Mouse (Mus musculus): Measurements from ENCODE around the gene Epsti1. TPM values are rescaled to one million over a fixed set of nuclear protein-coding genes. Genes with fewer than 3 reads are reported as not detected.

Epsti1 gene
- 13.2 and 18.0 TPM in 2 replicates for polyA plus RNA-seq (2011; ENCODE audit: insufficient read depth, insufficient read length, low replicate concordance, missing spikeins)

DNA sequence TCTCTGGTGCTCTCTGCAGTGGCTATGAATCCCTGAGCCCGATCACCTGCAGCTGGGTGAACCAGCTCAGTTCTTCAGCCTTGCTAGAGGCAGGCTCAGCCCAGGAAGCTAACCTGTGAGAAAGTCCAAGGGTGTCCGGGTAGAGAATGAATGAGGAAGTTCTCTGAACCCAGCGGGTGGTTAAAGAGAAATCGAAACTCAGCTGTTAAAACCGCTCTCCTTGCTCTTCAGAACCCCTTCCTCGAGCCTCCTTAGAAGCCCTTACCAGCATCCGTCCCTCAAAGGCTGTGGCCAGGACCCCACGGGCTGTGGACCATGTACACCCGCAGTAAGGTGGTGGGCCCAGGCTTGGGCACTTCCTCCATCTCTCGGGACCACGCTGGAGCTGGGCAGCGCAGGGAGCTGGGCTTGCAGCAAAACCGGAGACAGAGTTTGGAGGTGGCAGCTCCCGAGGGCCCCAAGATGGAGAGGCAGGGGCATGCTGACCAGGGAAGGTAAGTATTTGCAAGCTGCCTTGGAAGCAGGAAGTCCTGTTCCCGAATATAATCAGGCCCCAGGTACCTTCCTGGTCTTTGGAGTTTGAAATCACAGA lies at the start of gene Epsti1:
Epsti1 (plus strand) TSS at position 69 of the 592 bp plus-strand sequence.
- TF ChIP-seq CTCF (IDR thresholded peaks at IDR 0.05; ENCODE audit: control insufficient read depth, insufficient read depth, low read length) (no peak), POLR2A (IDR thresholded peaks at IDR 0.05; ENCODE audit: borderline replicate concordance, control insufficient read depth, low read depth, low read length) (no peak)
- WGBS = 3% methylated on average over 15 of the region's 15 CpGs
- H3K4me1 ChIP-seq (ENCODE audit: control insufficient read depth, insufficient read depth, low read length) = peaks cover 3% of the 10 kb centered on the region
- H3K27ac ChIP-seq (ENCODE audit: control insufficient read depth, insufficient read depth, low read depth, low read length, poor library complexity) = peak within 1 kb of the TSS; percentile 94
- peak within 1 kb of the TSS; percentile 92 for H3K4me3 ChIP-seq (replicated peaks; ENCODE audit: control insufficient read depth, low read depth, low read length)

DNA sequence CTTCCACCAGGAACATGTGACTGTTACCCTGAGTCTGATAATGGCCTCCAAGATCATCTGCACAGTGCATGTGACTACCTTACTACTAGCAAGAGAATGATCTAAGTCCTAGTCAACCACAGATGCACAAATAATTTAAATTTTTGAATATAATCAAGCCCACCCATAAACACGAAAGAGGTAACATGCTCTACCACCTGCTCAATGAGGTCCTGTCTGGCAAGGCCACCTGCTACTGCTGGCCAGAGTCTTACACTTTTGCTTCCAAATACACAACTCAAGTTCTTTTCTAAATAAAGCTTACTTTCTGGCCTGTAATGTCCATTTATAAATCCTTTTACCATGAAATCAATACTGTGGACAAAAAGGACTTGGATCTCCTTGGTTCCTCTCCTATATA lies 44.1 kb upstream of the Epsti1 start:
- 83% methylated on average over 1 of the region's 1 CpGs for WGBS
- Histone ChIP-seq H3K27ac (ENCODE audit: control insufficient read depth, insufficient read depth, low read depth, low read length, poor library complexity) (no peak overlapping the region), H3K4me1 (ENCODE audit: control insufficient read depth, insufficient read depth, low read length) (no peaks in the 10 kb centered on the region; the same call in 1 of the 2 replicates), H3K4me3 (replicated peaks; ENCODE audit: control insufficient read depth, low read depth, low read length) (no peak overlapping the region)
- TF ChIP-seq POLR2A (IDR thresholded peaks at IDR 0.05; ENCODE audit: borderline replicate concordance, control insufficient read depth, low read depth, low read length) (no peak), CTCF (IDR thresholded peaks at IDR 0.05; ENCODE audit: control insufficient read depth, insufficient read depth, low read length) (no peak)

DNA sequence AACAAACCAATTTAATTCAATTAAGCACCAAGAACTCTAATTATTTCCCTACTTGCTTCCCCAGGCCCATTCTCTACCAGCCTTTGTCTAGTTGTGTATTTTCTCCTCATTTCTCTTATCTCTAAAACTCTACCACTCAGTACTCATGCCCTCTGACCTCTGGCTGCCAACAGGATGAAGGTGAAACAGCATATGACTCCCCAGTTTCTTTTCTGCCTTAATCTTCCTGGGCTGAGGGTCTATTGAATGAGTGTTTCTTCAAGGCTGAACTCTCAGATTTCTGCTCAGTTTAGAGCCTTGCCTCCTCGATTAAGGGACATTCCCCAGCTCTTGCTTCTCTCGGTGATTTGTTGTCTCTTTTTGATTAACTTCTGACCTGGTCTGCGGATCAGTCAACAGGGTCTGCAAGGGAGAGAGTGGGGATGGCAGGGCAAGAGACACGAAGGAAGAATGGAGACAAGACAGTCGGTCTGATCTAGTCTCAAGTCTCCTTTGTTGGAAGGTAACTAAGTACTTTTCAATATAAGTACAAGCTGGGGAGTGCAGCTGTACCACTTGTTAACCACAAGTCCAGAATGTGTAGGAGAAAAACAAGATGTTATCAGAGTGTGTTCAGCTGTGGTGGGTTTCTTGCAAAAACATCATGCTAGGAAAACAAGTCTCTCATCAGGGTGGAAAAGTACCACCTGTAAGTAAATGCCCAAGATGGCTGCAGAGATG lies 43.0 kb upstream of the Epsti1 start:
- TF ChIP-seq CTCF (IDR thresholded peaks at IDR 0.05; ENCODE audit: control insufficient read depth, insufficient read depth, low read length) (no peak), POLR2A (IDR thresholded peaks at IDR 0.05; ENCODE audit: borderline replicate concordance, control insufficient read depth, low read depth, low read length) (no peak)
- 61% methylated on average over 5 of the region's 5 CpGs for WGBS

DNA sequence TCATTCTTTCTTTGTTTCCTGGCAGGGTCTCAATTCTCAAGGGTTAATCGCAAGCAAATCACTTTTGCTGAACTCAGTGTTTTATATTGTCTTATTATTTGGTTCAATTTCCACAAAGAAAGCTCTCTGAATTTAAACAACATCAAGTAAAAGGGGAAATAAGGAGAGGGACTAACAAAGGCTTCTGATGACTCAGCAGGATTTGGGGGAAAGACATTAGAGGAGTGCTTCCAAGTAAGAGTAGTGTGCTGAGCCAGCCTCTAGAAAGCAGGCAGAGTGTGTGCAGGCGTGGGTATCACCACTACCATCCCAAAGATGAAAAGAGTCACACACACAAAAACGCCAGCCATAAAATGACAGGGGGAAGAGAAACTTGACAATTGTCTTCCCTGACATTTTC lies 40.0 kb upstream of the Epsti1 start:
- Histone ChIP-seq H3K4me1 (ENCODE audit: control insufficient read depth, insufficient read depth, low read length) (no peaks in the 10 kb centered on the region; the same call in 1 of the 2 replicates), H3K27ac (ENCODE audit: control insufficient read depth, insufficient read depth, low read depth, low read length, poor library complexity) (no peak overlapping the region), H3K4me3 (replicated peaks; ENCODE audit: control insufficient read depth, low read depth, low read length) (no peak overlapping the region)
- WGBS = 48% methylated on average over 3 of the region's 3 CpGs
- TF ChIP-seq CTCF (IDR thresholded peaks at IDR 0.05; ENCODE audit: control insufficient read depth, insufficient read depth, low read length) = no peak
- no peak for TF ChIP-seq POLR2A (IDR thresholded peaks at IDR 0.05; ENCODE audit: borderline replicate concordance, control insufficient read depth, low read depth, low read length)

More for the DNA sequence above, 43.0 kb upstream of the Epsti1 start:
- no peaks in the 10 kb centered on the region; the same call in 1 of the 2 replicates for H3K4me1 ChIP-seq (ENCODE audit: control insufficient read depth, insufficient read depth, low read length)
- H3K4me3 ChIP-seq (replicated peaks; ENCODE audit: control insufficient read depth, low read depth, low read length) = no peak overlapping the region
- peak overlapping the region; percentile 62; the same call in 1 of the 2 replicates for H3K27ac ChIP-seq (ENCODE audit: control insufficient read depth, insufficient read depth, low read depth, low read length, poor library complexity)

DNA sequence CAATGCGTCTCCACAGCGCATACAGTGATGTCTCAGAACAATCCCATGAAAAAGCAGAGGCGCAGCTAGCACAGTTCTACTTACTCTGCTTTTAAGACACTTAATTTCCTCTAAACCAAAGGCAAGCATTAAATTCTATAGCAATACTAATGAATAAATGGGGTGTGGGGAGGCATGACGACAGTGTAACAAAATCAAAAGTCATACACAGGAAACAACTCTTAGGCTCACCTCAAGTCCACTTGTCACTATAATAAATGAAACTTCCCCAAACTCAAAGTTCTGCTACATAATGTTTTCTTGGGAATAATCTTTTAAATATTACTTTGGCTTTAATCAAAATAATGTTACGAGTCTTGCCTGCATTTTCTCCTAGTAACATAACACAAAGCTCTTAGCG lies 39.5 kb upstream of the Epsti1 start:
- TF ChIP-seq POLR2A (IDR thresholded peaks at IDR 0.05; ENCODE audit: borderline replicate concordance, control insufficient read depth, low read depth, low read length) (no peak), CTCF (IDR thresholded peaks at IDR 0.05; ENCODE audit: control insufficient read depth, insufficient read depth, low read length) (no peak)
- 62% methylated on average over 6 of the region's 6 CpGs for WGBS
- Histone ChIP-seq H3K4me1 (ENCODE audit: control insufficient read depth, insufficient read depth, low read length) (no peaks in the 10 kb centered on the region; the same call in 1 of the 2 replicates), H3K4me3 (replicated peaks; ENCODE audit: control insufficient read depth, low read depth, low read length) (no peak overlapping the region), H3K27ac (ENCODE audit: control insufficient read depth, insufficient read depth, low read depth, low read length, poor library complexity) (no peak overlapping the region)

DNA sequence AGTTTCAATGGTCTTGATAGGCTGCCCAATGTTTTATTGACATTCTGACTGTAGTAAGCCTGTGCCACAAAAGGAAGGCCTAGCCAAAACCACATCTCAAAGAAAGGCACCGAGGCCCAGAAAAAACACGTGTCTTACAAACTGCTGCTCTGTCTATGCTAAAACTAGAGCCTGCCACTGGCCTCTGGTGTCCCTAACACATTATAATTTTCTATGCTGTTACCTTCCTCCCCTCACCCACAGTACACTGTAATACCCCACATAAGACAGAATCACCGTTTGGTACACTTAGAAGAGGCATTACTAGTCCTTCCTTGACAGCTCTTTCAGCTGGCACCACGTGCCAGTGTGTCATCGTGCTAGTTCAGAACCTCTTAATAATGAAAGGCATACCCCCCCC lies 36.4 kb upstream of the Epsti1 start:
- no peak overlapping the region for H3K4me3 ChIP-seq (replicated peaks; ENCODE audit: control insufficient read depth, low read depth, low read length)
- TF ChIP-seq POLR2A (IDR thresholded peaks at IDR 0.05; ENCODE audit: borderline replicate concordance, control insufficient read depth, low read depth, low read length) (no peak), CTCF (IDR thresholded peaks at IDR 0.05; ENCODE audit: control insufficient read depth, insufficient read depth, low read length) (no peak)
- no peak overlapping the region for H3K27ac ChIP-seq (ENCODE audit: control insufficient read depth, insufficient read depth, low read depth, low read length, poor library complexity)
- H3K4me1 ChIP-seq (ENCODE audit: control insufficient read depth, insufficient read depth, low read length) = peaks cover 2% of the 10 kb centered on the region
- 45% methylated on average over 5 of the region's 5 CpGs for WGBS

DNA sequence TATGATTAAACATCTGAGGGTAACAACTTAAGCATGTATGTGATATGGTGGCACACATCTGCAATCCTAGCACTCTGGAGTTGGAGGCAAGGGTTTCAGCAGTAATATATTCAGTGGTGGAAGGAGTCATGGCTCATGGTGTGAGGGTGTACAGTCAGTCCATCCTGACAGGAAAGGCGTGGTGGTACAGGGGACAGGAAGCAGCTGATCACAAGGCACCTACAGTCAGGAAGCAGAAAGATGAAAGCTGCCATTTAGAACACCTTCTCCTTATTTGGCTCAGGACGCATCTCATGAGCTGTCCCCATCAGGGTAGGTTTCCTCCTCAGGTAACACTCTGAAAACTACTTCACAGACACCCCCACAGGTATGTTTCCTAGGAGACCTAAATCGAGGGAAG lies 33.1 kb upstream of the Epsti1 start:
- 39% methylated on average over 3 of the region's 3 CpGs for WGBS
- no peak for TF ChIP-seq POLR2A (IDR thresholded peaks at IDR 0.05; ENCODE audit: borderline replicate concordance, control insufficient read depth, low read depth, low read length)
- no peak for TF ChIP-seq CTCF (IDR thresholded peaks at IDR 0.05; ENCODE audit: control insufficient read depth, insufficient read depth, low read length)
- Histone ChIP-seq H3K27ac (ENCODE audit: control insufficient read depth, insufficient read depth, low read depth, low read length, poor library complexity) (peak overlapping the region; percentile 10; the same call in 1 of the 2 replicates), H3K4me3 (replicated peaks; ENCODE audit: control insufficient read depth, low read depth, low read length) (peak overlapping the region; percentile 16), H3K4me1 (ENCODE audit: control insufficient read depth, insufficient read depth, low read length) (peaks cover 2% of the 10 kb centered on the region)

DNA sequence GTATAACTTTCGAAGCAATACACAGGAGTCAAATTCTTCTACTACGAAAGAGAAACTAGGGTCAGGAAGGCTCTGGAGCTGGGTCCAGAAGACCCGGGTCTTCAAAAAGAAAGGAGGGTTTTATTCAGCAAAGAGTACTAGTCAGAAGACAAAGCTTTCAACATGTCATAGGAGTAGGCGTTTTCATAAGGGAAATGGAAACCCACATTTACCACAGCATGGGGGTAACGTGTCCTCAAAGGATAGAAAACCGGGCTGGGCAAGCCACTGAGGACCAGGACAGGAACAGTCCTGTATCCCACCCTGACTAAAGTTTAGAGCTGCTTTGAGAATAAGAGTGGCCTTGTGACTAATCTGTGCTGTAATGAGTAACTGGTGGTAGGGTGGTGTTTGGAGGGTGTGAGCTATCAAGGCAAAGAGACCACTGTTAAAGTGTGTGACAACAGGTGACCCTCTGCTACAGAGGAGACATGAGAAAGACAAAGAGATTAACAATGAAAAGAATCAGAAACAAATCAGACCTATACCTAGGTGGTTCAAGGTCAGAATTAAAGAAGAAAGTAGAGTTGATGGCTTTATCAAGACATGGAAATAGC lies 32.6 kb upstream of the Epsti1 start:
- H3K4me3 ChIP-seq (replicated peaks; ENCODE audit: control insufficient read depth, low read depth, low read length) = no peak overlapping the region
- H3K27ac ChIP-seq (ENCODE audit: control insufficient read depth, insufficient read depth, low read depth, low read length, poor library complexity) = no peak overlapping the region
- no peak for TF ChIP-seq POLR2A (IDR thresholded peaks at IDR 0.05; ENCODE audit: borderline replicate concordance, control insufficient read depth, low read depth, low read length)
- no peak for TF ChIP-seq CTCF (IDR thresholded peaks at IDR 0.05; ENCODE audit: control insufficient read depth, insufficient read depth, low read length)
- peaks cover 2% of the 10 kb centered on the region for H3K4me1 ChIP-seq (ENCODE audit: control insufficient read depth, insufficient read depth, low read length)
- WGBS = 24% methylated on average over 6 of the region's 6 CpGs
